Mouse (Mus musculus): Measurements from ENCODE around the gene Inppl1.

Inppl1 gene

DNA sequence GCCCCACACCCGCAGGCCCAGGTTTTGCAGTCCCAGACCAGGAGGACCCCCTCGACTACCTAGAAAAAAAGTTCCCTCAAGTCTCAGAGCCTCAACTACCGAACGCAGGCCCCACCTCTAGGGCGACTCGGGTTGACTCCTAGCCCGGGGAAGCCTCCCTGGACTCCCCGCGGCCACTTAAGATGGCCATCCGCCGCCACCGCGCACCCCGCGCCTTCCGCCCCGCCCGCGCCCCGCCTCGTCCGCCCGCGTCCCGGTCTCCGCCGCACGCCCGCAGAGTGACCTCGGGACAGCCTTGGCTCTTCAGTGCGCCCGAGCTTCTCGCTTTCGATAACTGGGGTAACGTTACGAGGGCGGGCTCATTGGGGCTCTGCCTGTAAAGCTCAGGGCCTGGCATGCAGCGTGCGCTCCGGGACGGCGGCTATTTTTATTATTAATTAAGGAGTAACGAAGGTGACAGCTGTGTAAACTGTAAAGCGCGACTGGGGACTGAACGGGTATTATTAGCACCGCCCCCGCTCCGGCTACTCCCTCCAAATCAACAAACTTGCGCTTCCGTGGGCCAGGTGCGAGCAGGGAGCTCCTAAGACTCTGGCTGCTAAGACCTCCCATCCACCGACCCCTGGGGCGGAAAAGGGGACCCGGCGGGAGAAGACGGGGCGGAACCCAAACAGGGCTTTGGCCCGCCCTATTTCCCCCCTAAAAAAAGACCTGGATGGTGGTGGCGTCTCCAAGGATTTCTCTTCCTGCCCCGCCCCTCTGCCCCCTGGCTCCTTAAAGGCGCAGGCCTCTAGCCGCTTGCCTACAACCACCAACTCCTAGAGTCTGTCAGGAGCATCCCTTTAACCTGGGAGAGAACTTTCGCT lies at the start of gene Inppl1:
Inppl1 (minus strand) TSS at position 624 of the 866 bp plus-strand sequence.
- DNase-seq, result peak; percentile 96

GRCm38 (mm10) chr7:101886274-101886673 lies 48.2 kb upstream of the Inppl1 start:
- DNase-seq, result no peak

DNA sequence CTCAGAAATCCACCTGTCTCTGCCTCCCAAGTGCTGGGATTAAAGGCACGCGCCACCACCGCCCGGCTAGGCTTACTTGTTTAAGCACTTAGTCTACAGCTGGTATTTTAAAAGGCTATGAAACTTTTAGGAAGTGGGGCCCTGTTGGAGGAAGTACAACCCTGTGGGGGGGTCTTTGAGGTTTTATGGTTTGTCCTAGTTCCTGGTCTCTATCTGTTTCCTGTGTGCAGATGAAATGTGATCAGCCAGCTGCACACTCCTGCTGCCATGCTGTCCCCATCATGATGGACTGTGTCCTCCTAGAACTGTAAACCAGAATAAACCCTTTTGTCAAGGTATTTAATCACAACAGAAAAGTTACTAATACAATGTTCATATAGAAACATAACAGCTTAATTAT lies 46.1 kb upstream of the Inppl1 start:
- DNase-seq, result no peak

DNA sequence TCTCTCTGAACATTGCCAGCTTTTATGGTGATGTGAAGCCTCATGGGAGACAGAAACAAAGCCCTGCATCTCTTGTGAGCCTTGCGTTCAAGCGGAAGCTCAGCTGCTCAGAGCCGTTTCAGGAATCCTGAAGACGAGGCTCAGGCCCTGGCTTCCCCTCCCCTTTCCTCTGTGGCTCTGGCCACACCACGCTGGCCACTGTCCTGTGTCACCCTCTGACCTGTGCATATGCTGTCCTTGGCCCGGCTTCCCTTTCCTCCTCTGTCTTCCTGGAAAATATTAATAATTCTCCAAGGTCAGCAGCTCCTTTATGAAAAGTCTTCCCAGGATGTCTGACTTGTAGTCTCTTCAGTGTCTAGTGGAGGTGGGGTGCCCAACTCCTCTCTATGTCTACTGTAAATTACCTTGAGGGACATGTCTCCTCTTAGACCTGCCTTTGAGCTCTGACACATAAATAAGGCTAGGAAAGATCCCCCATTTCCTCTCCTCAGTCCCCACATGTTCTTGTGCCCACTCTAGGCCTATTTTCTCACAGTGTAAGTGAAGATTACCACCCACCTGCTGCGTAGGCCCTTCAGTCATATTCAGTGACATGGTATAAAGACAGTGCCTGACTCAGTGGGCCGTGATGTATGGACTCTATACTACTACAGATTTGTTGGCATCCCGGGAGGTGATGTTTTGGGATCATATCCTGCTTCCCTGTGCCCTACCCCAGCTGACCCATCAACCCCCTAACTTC lies 44.6 kb upstream of the Inppl1 start:
- DNase-seq, result peak; percentile 66

DNA sequence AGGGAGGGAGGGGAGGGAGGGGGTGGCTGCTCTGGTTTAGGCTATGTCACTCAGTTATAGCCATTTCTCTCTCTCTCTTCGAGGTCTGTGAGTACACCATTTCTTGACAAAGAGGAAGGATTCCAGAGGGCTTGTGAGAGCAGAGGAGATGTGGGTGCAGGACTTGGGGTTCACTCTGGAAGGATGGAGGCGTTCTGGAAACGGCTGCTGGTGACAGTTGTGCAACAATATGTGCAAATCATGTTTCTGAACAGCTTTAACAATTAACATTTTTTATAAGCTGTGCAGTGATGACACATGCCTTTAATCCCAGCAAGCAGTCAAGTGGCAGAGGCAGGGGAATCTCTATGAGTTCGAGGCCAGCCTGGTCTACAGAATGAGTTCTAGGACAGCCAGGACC lies 42.8 kb upstream of the Inppl1 start:
- DNase-seq, result no peak

GRCm38 (mm10) chr7:101875978-101876377 lies 37.9 kb upstream of the Inppl1 start:
- no peak for DNase-seq

- peak; percentile 33 for DNase-seq
Measured at GRCm38 (mm10) chr7:101871296-101871695, 33.3 kb upstream of the Inppl1 start.

DNA sequence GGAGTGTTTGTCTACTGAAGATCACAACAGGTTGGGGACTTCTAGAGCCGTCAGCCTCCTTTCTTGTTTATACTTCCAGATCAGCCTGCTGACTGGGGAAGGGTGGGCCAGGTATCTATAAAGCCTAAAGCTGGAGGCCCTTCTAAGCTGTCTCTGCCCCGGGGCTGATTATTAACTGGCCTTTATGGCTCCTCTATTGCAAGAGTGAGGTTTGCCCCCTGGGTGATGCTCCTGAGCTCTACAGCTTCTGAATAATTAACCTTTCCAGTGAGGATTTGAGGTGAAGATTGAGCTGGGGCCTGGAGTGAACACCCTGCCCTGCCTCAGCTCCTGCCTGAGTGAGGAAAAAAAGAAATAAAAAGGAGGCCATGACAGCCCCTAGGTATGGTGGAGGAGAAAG lies 32.6 kb upstream of the Inppl1 start, which contains the start of gene Folr1:
Folr1 (minus strand) TSS at position 160 of the 400 bp plus-strand sequence.
- peak; percentile 77 for DNase-seq

- DNase-seq, result peak; percentile 19
Measured at GRCm38 (mm10) chr7:101869163-101869500, 31.1 kb upstream of the Inppl1 start.

DNA sequence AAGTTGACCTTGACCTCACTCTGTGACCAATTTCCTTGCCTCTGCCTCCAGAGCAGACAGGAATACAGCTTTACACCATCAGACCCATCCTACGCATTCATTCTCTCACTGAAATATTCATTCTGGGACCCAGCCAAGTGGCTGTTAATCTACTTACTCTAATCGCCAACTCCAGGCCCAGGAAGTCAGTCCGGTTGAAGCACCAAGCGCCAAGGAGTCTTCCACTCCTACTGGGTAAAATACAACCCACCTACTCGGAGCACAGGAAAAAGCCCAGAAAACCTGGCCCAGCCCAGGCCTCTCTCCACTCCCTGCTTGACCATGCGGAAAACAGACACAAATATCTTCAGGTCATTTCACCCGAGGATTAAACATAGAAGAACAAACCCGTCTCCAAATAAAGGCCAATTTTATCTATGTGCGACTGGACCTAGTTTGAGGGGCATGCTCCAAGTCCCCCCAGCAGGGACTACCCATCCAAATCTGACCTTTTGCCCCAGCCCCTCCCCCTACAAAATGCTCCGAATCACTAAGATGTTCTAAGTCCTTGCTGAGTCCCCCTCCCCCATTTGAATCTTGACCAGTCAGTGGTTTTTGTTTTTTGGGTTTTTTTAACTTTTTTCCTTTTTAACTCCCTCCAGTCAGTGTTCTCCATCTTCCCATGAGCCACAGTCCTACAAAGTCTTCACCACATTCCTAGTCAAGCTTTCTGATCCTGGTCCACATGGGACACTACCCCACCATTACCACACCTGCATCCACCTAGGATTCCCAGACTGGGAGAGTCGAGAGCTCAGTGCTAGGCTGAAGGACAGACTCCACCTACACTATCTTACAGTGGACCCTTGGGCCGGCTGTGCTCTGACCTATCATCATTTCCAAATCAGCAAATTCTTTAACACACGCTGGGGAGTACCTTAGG lies 30.5 kb upstream of the Inppl1 start:
- DNase-seq, result peak; percentile 62

GRCm38 (mm10) chr7:101867482-101867881 lies 29.5 kb upstream of the Inppl1 start:
- DNase-seq, result no peak

DNA sequence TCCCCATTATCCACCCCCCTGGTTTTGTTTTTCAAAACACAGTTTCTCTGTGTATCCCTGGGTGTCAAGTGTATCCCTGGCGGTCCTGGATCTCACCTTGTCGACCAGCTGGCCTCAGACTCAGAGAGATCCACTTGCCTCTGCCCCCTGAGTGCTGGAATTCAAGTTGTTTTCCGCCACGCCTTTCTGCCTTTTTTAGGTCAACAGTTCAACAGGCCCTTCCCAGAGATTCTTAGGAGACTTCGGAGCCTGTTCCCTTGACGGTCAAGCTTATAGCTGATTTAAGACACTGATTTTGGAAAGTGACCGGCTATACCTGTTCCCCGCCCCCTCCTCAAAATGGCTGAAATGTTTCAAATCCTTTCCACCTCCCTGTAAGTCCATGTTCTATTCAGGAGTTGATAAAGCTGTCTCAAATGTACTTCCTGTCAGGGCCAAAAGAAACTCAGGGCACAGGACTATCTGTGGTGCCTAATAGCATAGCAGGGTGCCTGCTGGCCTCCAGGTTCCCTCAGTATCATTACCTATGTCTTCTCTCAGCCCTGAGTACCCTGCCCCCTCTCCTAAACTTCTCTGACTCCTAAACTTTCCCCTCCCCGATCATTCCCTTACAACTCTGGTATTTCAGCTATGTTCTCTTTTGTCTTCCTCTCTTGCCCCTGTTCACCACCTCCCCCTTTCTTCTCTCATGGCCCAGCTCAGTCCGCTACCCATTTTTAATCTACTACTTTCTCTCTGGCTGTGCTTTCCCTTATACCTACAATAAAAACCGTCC lies 28.6 kb upstream of the Inppl1 start:
- DNase-seq, result no peak

GRCm38 (mm10) chr7:101863415-101863814 lies 25.4 kb upstream of the Inppl1 start, which contains the start of gene Anapc15:
Gene Anapc15, plus strand, starts transcription at chr7:101863715.
- no peak for DNase-seq

DNA sequence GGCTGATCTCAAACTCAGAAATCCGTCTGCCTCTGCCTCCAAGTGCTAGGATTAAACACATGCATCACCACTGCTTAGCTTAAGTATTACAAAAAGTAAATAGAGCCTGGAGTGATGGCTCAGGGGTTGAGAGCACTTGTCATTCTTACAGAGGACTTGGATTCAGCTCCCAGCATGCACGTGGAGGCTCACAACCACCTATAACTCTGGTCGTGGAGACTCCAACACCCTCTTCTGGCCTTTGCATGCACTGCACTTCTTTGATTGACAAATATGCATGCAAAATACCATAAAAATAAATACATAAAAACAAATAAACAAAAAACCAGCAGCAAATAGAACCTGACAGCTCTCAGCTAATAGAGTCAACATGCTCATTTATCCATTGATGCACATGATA lies 24.3 kb upstream of the Inppl1 start:
- no peak for DNase-seq

GRCm38 (mm10) chr7:101860978-101861377 lies 22.9 kb upstream of the Inppl1 start:
- DNase-seq, result peak; percentile 77

GRCm38 (mm10) chr7:101858362-101858761 lies 20.3 kb upstream of the Inppl1 start:
- DNase-seq, result no peak

DNA sequence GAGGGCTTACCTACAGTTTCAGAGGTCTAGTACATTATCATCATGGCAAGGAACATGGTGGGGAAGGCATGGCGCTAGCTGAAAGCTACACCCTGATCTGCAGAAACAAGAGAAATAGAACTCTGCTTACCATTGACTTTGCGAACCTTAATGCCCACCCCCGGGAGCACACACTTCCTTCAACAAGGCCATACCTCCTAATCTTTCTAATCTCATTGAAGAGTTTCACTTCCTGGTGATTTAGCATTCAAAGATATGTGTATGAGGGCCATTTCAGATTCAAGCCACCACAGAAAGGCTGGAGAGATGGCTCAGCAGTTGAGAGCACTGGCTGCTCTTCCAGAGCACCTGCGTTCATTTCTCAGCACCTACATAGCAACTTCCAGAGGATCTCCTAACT lies 19.1 kb upstream of the Inppl1 start, which contains the start of gene Folr2:
Folr2 (minus strand) TSS at position 101 of the 400 bp plus-strand sequence.
- no peak for DNase-seq

DNA sequence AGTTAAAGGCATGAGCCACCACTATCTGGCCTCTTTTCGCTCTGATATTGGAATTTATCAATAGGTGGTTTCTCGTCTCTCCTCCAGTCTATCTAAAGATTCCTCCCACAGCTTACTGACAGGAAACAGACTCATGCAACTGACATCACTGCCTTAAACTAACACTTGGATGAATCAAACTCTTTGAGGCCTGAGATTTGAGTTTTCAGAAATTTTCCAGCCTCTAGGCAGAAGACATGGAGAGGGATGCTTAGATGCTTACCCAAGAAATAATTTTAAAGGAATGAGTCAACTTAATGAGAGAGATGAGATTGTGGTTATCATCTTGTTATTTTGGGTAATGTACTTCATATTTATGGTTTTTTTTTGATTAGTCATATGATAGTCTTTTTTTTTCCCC lies 15.8 kb upstream of the Inppl1 start:
- no peak for DNase-seq

GRCm38 (mm10) chr7:101852846-101853245 lies 14.8 kb upstream of the Inppl1 start:
- DNase-seq, result peak; percentile 34

GRCm38 (mm10) chr7:101851689-101852088 lies 13.7 kb upstream of the Inppl1 start:
- no peak for DNase-seq

DNA sequence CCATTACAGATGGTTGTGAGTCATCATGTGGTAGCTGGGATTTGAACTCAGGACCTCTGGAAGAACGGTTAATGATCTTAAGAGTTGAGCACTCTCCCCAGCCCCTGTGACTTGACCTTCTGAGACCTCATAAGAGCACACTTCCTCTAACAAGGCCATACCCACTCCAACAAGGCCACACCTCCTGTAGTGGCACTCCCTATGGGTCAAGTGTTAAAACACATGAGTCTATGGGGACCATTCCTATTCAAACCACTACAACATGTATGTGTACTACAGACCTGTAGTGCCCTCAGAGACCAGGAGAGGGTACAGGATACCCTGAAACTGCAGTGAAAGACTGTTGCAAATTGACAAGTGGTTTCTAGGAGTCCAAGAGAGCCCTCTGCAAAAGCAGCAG lies 9.9 kb upstream of the Inppl1 start:
- no peak for DNase-seq

DNA sequence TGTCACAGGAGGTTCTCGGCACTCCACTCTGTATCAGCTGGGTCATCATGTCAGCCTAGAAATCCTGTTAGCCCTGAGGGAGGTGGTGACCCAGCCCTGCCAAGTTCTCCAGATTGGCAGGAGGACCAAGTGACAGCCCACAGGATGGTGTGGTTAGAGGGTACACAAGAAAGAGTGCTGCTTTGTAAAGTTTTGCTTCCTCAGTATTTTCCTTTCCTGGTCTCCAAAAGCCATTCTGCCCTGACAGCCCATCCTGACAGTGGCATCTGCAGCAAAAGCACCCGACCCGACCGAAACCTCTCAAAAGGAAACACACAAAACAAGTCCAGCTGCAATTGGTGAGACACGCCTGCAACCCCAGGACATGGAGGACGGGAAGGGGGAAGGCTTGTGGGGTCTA lies 6.2 kb upstream of the Inppl1 start:
- no peak for DNase-seq
